In genomic region chr11:87026096-87026875, GRCm38 (mm10) we compare ENCODE assay signal across 9 mouse cellular contexts. TPM values are rescaled to one million over a fixed set of nuclear protein-coding genes. Genes with fewer than 3 reads are reported as not detected.
DNase-seq lines count a peak whose midpoint lies in the region; ATAC-seq lines count a peak whose summit lies in the region.
"Had no signal": no experiment of that assay in that cellular context is flagged by ENCODE, and none has a peak within 500 bp of the region (broad histone marks: within the 10 kb centered on the region; RNA-seq: fewer than 3 reads in every experiment).

No protein-coding gene starts in this region.

- no peak overlapping the region for H3K9ac ChIP-seq in lung, embryonic 16.5 days (ENCODE audit: low read length)

- peak; percentile 81 for ATAC-seq in lung, embryonic 16.5 days (ENCODE audit: low read depth)
- ATAC-seq: activated CD4-positive, CD25-positive, alpha-beta regulatory T cell, adult 4 months had no signal

- no peaks in the 10 kb centered on the region for H3K36me3 ChIP-seq in lung, embryonic 16.5 days (ENCODE audit: control insufficient read depth, insufficient read depth, low read length)

- peaks cover 13% of the 10 kb centered on the region for H3K4me1 ChIP-seq in lung, embryonic 16.5 days (replicated peaks; ENCODE audit: control insufficient read depth, insufficient read depth, low read length)

- H3K9me3 ChIP-seq in lung, embryonic 16.5 days (ENCODE audit: control insufficient read depth, low read length) = no peaks in the 10 kb centered on the region

- peak; percentile 19 to 31 for DNase-seq in adrenal gland, postnatal 36 days
- DNase-seq in adrenal gland, postnatal 4 days (ENCODE audit: low spot score in 2 of 2) = no peak
- DNase-seq in urinary bladder, postnatal 14 days (ENCODE audit: low spot score) = peak; percentile 41
- no peak for DNase-seq in urinary bladder, adult 2 months (ENCODE audit: low spot score)
- DNase-seq in right cerebral cortex, adult 2 months (ENCODE audit: low spot score in 2 of 2) = no peak
- no peak for DNase-seq in yolk sac, embryonic 10.5 days (ENCODE audit: low spot score)
- no peak for DNase-seq in right cerebral cortex, adult 18-20 months

- H3K27ac ChIP-seq in lung, embryonic 16.5 days (ENCODE audit: low read length) = peak overlapping the region; percentile 74

- H3K27me3 ChIP-seq in lung, embryonic 16.5 days (ENCODE audit: control insufficient read depth, insufficient read depth, low read depth, low read length) = no peaks in the 10 kb centered on the region

- no peak overlapping the region for H3K4me3 ChIP-seq in lung, embryonic 16.5 days (ENCODE audit: low read length)

- H3K4me2 ChIP-seq in lung, embryonic 16.5 days (ENCODE audit: low read depth, low read length) = no peak overlapping the region

- WGBS in lung, embryonic 16.5 days = 41% methylated on average over 9 of the region's 9 CpGs

RNA-seq across cellular contexts. Expression of gene Ypel2, which starts 32.8 kb away (rescaled TPM):
- total RNA-seq in adrenal gland, postnatal 36 days (2021) = 10 to 100 TPM; 12.2 to 39.6 TPM
- 10 to 100 TPM; 34.4 to 39.5 TPM for total RNA-seq in adrenal gland, postnatal 4 days (2021)
- 21.6 and 21.8 TPM in 2 replicates for polyA plus RNA-seq in urinary bladder, adult 2 months (2012; rRNA removed)
- polyA plus RNA-seq in lung, embryonic 16.5 days (2015; fragmentation: Nextera tagmentation; extraction: Ambion mirVana) = 11.4 and 11.8 TPM in 2 replicates

RNA-seq across cellular contexts. Expression of gene Gdpd1, which starts 47.6 kb away (rescaled TPM):
- total RNA-seq in adrenal gland, postnatal 36 days (2021) = 1 to 10 TPM; 4.2 to 4.5 TPM
- 1 to 10 TPM; 7.8 to 9.6 TPM for total RNA-seq in adrenal gland, postnatal 4 days (2021)
- polyA plus RNA-seq in urinary bladder, adult 2 months (2012; rRNA removed) = 16.5 and 17.5 TPM in 2 replicates
- polyA plus RNA-seq in lung, embryonic 16.5 days (2015; fragmentation: Nextera tagmentation; extraction: Ambion mirVana) = 25.1 and 28.5 TPM in 2 replicates

Comparison
In these comparisons a context has a peak if more than half of its experiments do, and no peak if none do; other contexts are left out.
1. DNase-seq: peak in adrenal gland, postnatal 36 days (2 of 2) and urinary bladder, postnatal 14 days (single experiment); none in adrenal gland, postnatal 4 days (0 of 2), urinary bladder, adult 2 months (single experiment), right cerebral cortex, adult 2 months (0 of 2), yolk sac, embryonic 10.5 days (single experiment) and right cerebral cortex, adult 18-20 months (single experiment).